Mouse (Mus musculus) embryonic fibroblast, embryonic 13.5 days (primary cell): ENCODE data around the gene Phactr1.

Source experiments
- CTCF ChIP-seq: IDR thresholded peaks from 2 replicates; pipeline ENCODE4 v1.5.1; 2011; ENCODE audit warnings: mild to moderate bottlenecking, control low read depth, low read length, moderate library complexity, borderline replicate concordance; ENCODE audit not compliant: insufficient read depth
- POLR2A ChIP-seq: IDR thresholded peaks from 2 replicates; pipeline ENCODE4 v1.6.1; 2011; ENCODE audit warnings: low read depth, mild to moderate bottlenecking, control low read depth, low read length, moderate library complexity

- TF ChIP-seq POLR2A (no peak), CTCF (no peak)
Measured at GRCm38 (mm10) chr13:43159429-43159828, 479.0 kb downstream of the Phactr1 start.
